Mouse (Mus musculus) brain, adult 2 months (tissue): ENCODE measurements around the gene A830018L16Rik.
"Not testable (repeated sequence)": the region's sequence is repeated elsewhere in the genome, so short reads cannot be mapped to it uniquely, and the experiment has no call there.

Source experiments
- DNase-seq: peaks from one replicate; pipeline ENCODE4 v3.0.0; 2011; ENCODE audit warnings: low read depth, low spot score

A830018L16Rik gene

GRCm38 (mm10) chr1:11997574-11997973, 583.7 kb downstream of the A830018L16Rik start:
- no peak for DNase-seq

GRCm38 (mm10) chr1:12000557-12000956, 586.7 kb downstream of the A830018L16Rik start:
- no peak for DNase-seq

- peak; percentile 78 for DNase-seq
Observed at GRCm38 (mm10) chr1:12008789-12009550, 595.1 kb downstream of the A830018L16Rik start.

GRCm38 (mm10) chr1:12009551-12009846, 595.6 kb downstream of the A830018L16Rik start:
- no peak for DNase-seq

GRCm38 (mm10) chr1:12010607-12011006, 596.7 kb downstream of the A830018L16Rik start:
- peak; percentile 81 for DNase-seq

GRCm38 (mm10) chr1:12020646-12021045, 606.7 kb downstream of the A830018L16Rik start:
- DNase-seq, result not testable (repeated sequence)
